Mouse (Mus musculus) bone marrow, adult 2 months (tissue): ENCODE measurements around the gene Slc27a2.

Experiments
- CTCF ChIP-seq: fragments of 200-500 bp; IDR thresholded peaks from 2 replicates; pipeline ENCODE4 v1.5.1; 2011; ENCODE audit warnings: low read length, control low read depth; ENCODE audit not compliant: control insufficient read depth, insufficient read depth
- POLR2A ChIP-seq: fragments of 200-500 bp; IDR thresholded peaks from 2 replicates; pipeline ENCODE4 v1.6.1; 2011; ENCODE audit warnings: low read depth, mild to moderate bottlenecking, control low read depth, low read length, borderline replicate concordance; ENCODE audit not compliant: control insufficient read depth

GRCm38 (mm10) chr2:126537654-126538053 is 14.6 kb upstream of the Slc27a2 start:
- TF ChIP-seq POLR2A: no peak
- no peak for TF ChIP-seq CTCF
